Mouse (Mus musculus) kidney, adult 2 months (tissue): ENCODE measurements around the gene Nr1d1. TPM values are rescaled to one million over a fixed set of nuclear protein-coding genes. Genes with fewer than 3 reads are reported as not detected.

Experiments used
- DNase-seq: peaks from one replicate; pipeline ENCODE4 v3.0.0; 2021
- H3K27ac ChIP-seq: fragments of 200-500 bp; 2 replicates; pipeline ENCODE4 v1.5.1; 2012; ENCODE audit warnings: low read depth, low read length, control low read depth, inconsistent platforms; ENCODE audit not compliant: insufficient read depth
- H3K27me3 ChIP-seq: fragments of 200-500 bp; replicated peaks from 2 replicates; pipeline ENCODE4 v1.6.1; 2012; ENCODE audit warnings: mild to moderate bottlenecking, moderate library complexity, low read length, inconsistent platforms; ENCODE audit not compliant: control insufficient read depth, insufficient read depth
- H3K36me3 ChIP-seq: fragments of 200-500 bp; 2 replicates; pipeline ENCODE4 v1.6.1; 2012; ENCODE audit warnings: mild to moderate bottlenecking, moderate library complexity, low read length, inconsistent platforms; ENCODE audit not compliant: control insufficient read depth, insufficient read depth
- H3K4me1 ChIP-seq: fragments of 200-500 bp; 2 replicates; pipeline ENCODE4 v1.6.1; 2011; ENCODE audit warnings: low read length; ENCODE audit not compliant: control insufficient read depth, insufficient read depth
- H3K4me3 ChIP-seq: fragments of 200-500 bp; 2 replicates; pipeline ENCODE4 v1.5.1; 2011; ENCODE audit warnings: mild to moderate bottlenecking, low read depth, low read length, control low read depth; ENCODE audit not compliant: insufficient read depth
- CTCF ChIP-seq: fragments of 200-500 bp; conservative IDR thresholded peaks from 2 replicates; pipeline ENCODE4 v1.5.1; 2011; ENCODE audit warnings: low read depth, mild to moderate bottlenecking, control low read depth, low read length, moderate library complexity, mixed read lengths; ENCODE audit not compliant: insufficient read depth, insufficient read length
- POLR2A ChIP-seq: fragments of 200-500 bp; IDR thresholded peaks from one replicate; pipeline ENCODE4 v1.6.1; 2011; ENCODE audit warnings: low read depth, low read length, control low read depth
- WGBS: fragments of 180-500 bp; shearing (Covaris S2); methylation state at CpG from one replicate; pipeline ENCODE4 v1.1.7; 2018; 5-methylcytosine and 5-hydroxymethylcytosine counted together
- polyA plus RNA-seq: library from polyadenylated mRNA; depleted of rRNA; stranded (reverse); fragments of >200 nt; gene quantifications from 2 replicates; pipeline ENCODE4 v1.2.3, GENCODE M21; 2012; rRNA removed

Nr1d1 gene
- 140 and 155 TPM in 2 replicates for polyA plus RNA-seq

DNA sequence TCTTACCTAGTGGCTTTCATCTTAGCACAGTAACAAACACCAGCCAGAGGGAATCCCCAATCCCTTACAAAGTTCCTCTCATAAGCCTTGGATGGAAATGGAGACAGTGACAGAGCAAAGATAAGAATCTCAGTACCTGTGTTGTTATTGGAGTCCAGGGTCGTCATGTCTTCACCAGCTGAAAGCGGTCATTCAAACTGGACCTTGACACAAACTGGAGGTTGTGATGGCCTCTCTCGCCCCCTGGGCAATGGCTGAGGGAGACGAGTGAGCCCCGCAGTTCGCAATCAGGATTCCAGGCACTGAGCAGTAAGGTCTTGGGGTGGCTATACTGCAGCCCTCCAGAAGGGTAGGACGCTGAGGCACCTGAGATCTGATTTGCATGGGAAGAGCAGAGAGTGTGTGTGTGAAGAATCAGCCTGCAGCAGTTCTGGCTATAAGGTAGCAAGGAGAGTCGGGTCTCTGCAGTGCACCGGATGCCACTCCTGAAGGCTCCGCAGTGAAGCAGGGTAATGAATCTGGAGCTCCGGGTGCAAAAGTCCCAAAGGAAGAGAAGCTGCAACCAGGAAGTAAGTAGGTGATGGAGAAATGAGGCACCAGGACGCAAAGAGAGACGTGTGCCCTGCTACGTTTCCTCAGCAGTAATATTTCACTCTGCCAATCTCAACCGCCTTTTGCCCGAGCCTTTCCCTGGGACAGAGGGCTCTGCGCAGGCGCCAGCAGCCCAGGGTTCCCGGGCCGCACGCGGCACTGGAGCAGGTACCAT is at the start of gene Nr1d1:
TSS of gene Nr1d1 (minus strand) at position 752 of the 766 bp plus-strand sequence.
- TF ChIP-seq POLR2A (peak; percentile 97), CTCF (no peak)
- peaks cover 17% of the 10 kb centered on the region for H3K4me1 ChIP-seq
- DNase-seq: no peak
- under 1% methylated on average over 22 of the region's 22 CpGs for WGBS
- H3K36me3 ChIP-seq: peaks cover 22% of the 10 kb centered on the region
- H3K27me3 ChIP-seq: no peaks in the 10 kb centered on the region
- H3K4me3 ChIP-seq: peak within 1 kb of the TSS; percentile 79
- peak within 1 kb of the TSS; percentile 95 for H3K27ac ChIP-seq

DNA sequence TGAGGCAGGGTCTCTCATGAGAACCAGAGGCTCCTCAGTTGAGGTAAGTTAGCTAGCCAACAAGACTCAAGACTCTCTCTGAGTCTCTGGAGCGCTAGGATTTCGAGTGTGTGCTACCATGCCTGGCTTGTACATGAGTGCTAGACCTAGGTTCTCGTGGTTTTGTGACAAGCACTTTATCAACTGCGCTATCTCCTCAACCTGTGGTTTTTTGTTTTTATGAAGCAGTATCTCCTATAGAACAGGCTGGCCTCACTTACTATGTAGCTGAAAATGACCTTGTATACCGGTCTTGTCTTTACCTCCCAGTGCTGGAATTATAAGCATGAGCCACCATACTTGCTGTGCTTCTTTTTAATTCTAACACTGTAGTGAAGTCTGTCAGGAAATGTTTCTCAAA is 45.8 kb upstream of the Nr1d1 start:
- no peaks in the 10 kb centered on the region for H3K27me3 ChIP-seq
- 93% methylated on average over 5 of the region's 5 CpGs for whole genome bisulfite sequencing
- peaks cover 9% of the 10 kb centered on the region for H3K36me3 ChIP-seq
- no peak overlapping the region for H3K4me3 ChIP-seq
- no peaks in the 10 kb centered on the region for H3K4me1 ChIP-seq
- DNase-seq: no peak
- TF ChIP-seq POLR2A (no peak), CTCF (no peak)
- no peak overlapping the region for H3K27ac ChIP-seq

- no peak overlapping the region for H3K4me3 ChIP-seq
- no peak for DNase-seq
- H3K27me3 ChIP-seq: no peaks in the 10 kb centered on the region
- H3K27ac ChIP-seq: no peak overlapping the region
- TF ChIP-seq POLR2A (no peak), CTCF (no peak)
- H3K4me1 ChIP-seq: no peaks in the 10 kb centered on the region
- 95% methylated on average over 1 of the region's 1 CpGs for WGBS
- peaks cover 10% of the 10 kb centered on the region for H3K36me3 ChIP-seq
Observed at GRCm38 (mm10) chr11:98816706-98817239, 41.6 kb upstream of the Nr1d1 start.

- Histone ChIP-seq H3K4me1 (peaks cover 7% of the 10 kb centered on the region; the same call in 1 of the 2 replicates), H3K36me3 (peaks cover 7% of the 10 kb centered on the region), H3K4me3 (peak overlapping the region; percentile 75), H3K27me3 (no peaks in the 10 kb centered on the region), H3K27ac (no peak overlapping the region)
- TF ChIP-seq CTCF (no peak), POLR2A (no peak)
- WGBS: 49% methylated on average over 7 of the region's 7 CpGs
- DNase-seq: no peak
Observed at GRCm38 (mm10) chr11:98810686-98811085, 35.6 kb upstream of the Nr1d1 start.

DNA sequence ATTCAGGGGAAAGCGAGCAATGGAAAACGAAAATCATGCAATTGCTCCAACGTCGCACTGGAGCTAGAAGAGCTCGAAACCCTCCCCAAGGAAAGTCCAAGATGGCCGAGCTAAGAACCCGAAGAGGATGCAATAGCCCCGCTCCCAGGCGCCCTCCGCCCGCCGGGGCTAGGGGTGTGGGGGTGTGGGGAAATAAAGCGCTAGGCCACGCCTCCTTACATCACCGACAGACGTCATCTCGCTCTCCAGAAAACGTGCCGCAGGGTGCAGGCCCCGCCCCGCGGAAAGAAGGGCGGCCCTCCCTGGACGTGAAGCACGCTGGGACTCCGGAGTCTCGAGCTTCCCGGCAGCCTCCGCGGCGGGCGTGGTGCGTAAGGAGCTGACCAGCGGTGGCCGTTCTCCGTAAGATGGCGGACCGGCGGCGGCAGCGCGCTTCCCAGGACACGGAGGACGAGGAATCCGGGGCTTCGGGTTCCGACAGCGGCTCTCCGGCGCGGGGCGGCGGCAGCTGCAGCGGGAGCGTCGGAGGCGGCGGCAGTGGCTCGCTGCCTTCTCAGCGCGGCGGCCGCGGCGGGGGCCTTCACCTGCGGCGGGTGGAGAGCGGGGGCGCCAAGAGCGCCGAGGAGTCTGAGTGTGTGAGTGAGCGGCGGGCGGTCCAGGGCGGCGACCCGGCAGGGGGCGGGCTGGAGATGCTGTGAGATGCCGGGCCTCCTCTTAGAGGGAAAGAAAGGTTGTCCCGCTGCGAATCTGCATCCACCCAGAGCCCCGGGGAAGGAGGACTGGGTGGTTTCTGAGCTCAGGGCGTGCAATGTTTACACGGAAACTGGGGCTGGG is 34.5 kb upstream of the Nr1d1 start:
- Histone ChIP-seq H3K4me1 (peaks cover 7% of the 10 kb centered on the region; the same call in 1 of the 2 replicates), H3K36me3 (peaks cover 7% of the 10 kb centered on the region), H3K27ac (peak overlapping the region; percentile 95), H3K27me3 (no peaks in the 10 kb centered on the region), H3K4me3 (peak overlapping the region; percentile 84)
- peak; percentile 99 for DNase-seq
- TF ChIP-seq POLR2A: peak; percentile 74
- TF ChIP-seq CTCF: no peak
- WGBS: under 1% methylated on average over 84 of the region's 84 CpGs

- 63% methylated on average over 2 of the region's 2 CpGs for WGBS
- 0 out of 2 replicates have a peak overlapping the region, but pooled peaks have one; percentile 14 for H3K27ac ChIP-seq
- peaks cover 7% of the 10 kb centered on the region; the same call in 1 of the 2 replicates for H3K4me1 ChIP-seq
- no peak overlapping the region for H3K4me3 ChIP-seq
- TF ChIP-seq CTCF: no peak
- no peak for TF ChIP-seq POLR2A
- no peak for DNase-seq
- peaks cover 10% of the 10 kb centered on the region for H3K36me3 ChIP-seq
- H3K27me3 ChIP-seq: no peaks in the 10 kb centered on the region
Observed at GRCm38 (mm10) chr11:98808417-98808816, 33.3 kb upstream of the Nr1d1 start.

DNA sequence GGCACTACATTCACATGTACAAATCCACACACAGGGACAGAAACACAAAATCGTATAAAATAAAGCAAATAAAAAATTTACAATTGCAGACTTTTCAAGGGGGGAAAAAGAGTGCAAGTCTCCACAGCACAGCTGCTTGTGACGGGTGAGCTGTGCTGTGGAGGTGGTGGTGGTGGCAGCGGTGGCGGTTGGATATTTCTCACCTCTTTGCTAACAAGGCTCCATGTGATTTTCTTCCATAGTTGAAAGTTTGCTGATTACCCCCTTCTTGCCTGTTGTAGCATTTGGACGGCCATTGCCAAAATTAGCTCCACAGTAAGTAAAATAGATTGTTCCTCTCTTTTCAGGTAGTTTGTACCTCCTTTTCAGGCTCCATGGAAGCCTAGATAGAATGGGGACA is 29.5 kb upstream of the Nr1d1 start, which contains the start of gene Casc3:
TSS of gene Casc3 (plus strand) at position 301 of the 400 bp plus-strand sequence.
- Histone ChIP-seq H3K36me3 (peaks cover 9% of the 10 kb centered on the region), H3K27me3 (no peaks in the 10 kb centered on the region), H3K27ac (no peak within 1 kb of the TSS), H3K4me1 (0 out of 2 replicates have a peak, but pooled peaks cover 3% of the 10 kb centered on the region), H3K4me3 (no peak within 1 kb of the TSS)
- 94% methylated on average over 5 of the region's 5 CpGs for WGBS
- no peak for TF ChIP-seq POLR2A
- no peak for TF ChIP-seq CTCF
- DNase-seq: no peak
